Mouse (Mus musculus): ENCODE data around the gene Haus2.

Haus2 gene

DNA sequence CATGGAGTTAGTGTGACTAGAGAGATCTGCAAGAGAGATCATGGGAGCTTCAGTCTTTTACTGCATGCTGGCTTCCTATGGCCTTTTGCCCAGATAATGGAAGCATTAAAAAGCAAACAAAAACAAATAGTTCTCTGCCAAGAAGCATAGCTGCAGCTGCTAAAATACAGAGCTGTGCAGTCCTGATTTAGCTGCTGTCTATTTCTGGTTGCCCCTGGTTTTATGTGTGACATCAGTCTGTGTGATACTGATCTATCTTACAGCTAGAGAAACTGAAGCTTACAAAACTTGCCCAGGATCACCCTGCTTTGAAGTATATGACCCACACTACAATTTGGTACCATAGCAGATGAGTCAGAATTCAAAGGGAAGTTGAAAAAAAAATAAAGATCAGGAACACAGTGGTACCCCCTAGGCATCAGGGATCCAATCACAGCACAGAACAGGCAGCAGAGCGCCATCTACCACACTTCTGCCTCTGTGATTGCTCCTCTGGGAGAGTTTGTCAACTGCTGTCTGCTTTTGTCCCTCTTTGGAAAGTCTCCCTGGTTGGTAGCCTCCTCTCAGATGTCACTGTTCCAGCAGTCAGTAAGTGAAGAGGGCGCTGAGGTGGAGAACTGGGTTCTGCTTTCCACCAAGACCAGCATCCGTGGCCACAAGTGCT is 54.4 kb downstream of the Haus2 start:
- peak; percentile 11 for DNase-seq (ENCODE audit: low spot score)

DNA sequence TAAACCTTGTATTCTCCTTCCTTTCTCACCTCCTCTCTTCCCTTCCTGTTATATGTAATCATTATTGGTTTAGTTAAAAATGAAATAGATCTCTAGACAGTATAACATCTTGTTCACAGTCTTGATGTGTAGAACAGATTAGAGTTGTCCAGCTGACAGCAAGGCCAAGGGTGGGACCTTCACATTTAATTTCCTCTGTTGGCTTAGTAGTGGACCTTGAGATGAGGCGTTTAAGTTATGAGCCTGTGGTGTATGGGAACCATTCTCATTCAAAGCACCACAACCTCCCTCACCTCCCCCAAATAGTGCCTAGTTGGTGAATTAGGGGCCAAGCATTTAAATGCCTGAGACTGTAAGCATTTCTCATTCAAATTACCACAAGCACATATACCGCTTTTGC is 58.3 kb downstream of the Haus2 start:
- no peak for DNase-seq (ENCODE audit: low spot score)

DNA sequence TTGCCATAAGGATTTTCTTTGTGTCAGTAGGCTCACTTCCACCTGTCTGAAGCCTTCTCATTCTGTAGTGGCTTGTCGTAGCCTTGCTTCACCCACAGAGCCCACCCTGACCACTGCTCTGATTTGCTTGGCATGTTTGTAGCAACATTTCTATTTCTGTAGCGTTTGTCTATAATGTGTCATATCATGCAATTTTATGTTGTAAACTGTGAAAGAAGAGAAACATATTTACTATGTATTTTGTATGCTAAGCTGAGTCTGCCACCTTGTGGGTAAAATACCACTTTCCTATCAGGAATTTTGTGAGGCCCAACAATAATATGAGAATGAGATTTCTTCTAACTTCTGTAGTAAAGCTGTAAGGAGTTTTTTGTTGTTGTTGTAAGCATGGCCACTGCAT is 61.1 kb downstream of the Haus2 start:
- no peak for DNase-seq (ENCODE audit: low spot score)

Data from layer of hippocampus, adult 11-12 months (tissue).